Mouse (Mus musculus): ENCODE results near the gene Olfr45. TPM values are rescaled to one million over a fixed set of nuclear protein-coding genes. Genes with fewer than 3 reads are reported as not detected.
"Not testable (repeated sequence)": the region's sequence is repeated elsewhere in the genome, so short reads cannot be mapped to it uniquely, and the experiment has no call there.

Gene Olfr45
- polyA plus RNA-seq (2015; fragmentation: Nextera tagmentation; extraction: Ambion mirVana) = not detected in 2 replicates

DNA sequence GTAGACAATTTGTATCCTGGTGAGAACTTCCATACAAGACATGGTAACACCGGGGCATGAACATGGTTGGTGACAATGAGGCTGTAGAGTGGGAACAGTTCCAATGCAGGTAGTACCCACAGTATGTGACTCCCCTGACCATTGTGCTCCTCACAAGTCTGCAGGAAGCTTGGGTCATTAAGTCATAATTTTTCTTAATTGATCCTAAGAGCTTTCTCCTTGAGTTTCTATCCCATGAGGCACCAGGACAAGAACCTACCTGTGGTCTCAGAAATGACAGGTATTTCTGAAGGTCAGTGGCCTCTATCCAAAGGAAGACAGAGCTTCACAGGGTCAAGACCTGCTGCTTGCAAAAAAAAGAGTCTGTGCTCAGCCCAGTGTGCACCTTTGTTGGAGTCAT is at the start of gene Olfr45:
Gene Olfr45, plus strand, starts transcription at position 301 of the 400 bp plus-strand sequence.
- Histone ChIP-seq H3K27me3 (replicated peaks) (no peaks in the 10 kb centered on the region), H3K4me3 (no peak within 1 kb of the TSS), H3K9ac (no peak within 1 kb of the TSS), H3K4me2 (no peak within 1 kb of the TSS), H3K27ac (replicated peaks) (no peak within 1 kb of the TSS), H3K4me1 (no peaks in the 10 kb centered on the region), H3K9me3 (peaks cover 3% of the 10 kb centered on the region; the same call in 1 of the 2 replicates), H3K36me3 (no peaks in the 10 kb centered on the region)
- WGBS = 79% methylated on average over 1 of the region's 1 CpGs
- ATAC-seq (ENCODE audit: extremely low read depth, insufficient number of reproducible peaks, low FRiP score, low TSS enrichment) = no peak

DNA sequence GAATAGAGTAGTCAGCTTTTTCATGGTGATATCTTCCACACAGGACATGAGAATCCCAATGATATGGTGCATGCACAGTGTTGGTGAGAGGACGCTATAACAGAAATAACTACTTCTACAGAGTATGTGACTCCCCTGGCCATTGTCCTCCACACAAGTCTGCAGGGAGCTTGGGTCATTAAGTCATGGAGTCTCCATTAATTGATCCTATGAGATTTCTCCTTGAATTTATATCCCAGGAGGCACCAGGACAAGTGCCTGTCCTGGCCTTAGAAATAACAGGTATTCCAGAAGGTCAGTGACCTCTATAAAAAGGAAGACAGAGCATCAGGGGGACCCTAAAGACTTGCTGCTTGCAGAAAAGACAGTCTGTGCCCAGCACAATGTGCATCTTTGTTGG is 35.6 kb upstream of the Olfr45 start, which contains the start of gene Olfr53:
Gene Olfr53, plus strand, starts transcription at position 301 of the 400 bp plus-strand sequence.
- Histone ChIP-seq H3K4me3 (no peak within 1 kb of the TSS), H3K36me3 (no peaks in the 10 kb centered on the region), H3K9ac (no peak within 1 kb of the TSS), H3K4me2 (no peak within 1 kb of the TSS), H3K27ac (replicated peaks) (no peak within 1 kb of the TSS), H3K4me1 (no peaks in the 10 kb centered on the region), H3K27me3 (replicated peaks) (no peaks in the 10 kb centered on the region), H3K9me3 (no peaks in the 10 kb centered on the region; the same call in 1 of the 2 replicates)
- 76% methylated on average over 1 of the region's 1 CpGs for WGBS
- no peak for ATAC-seq (ENCODE audit: extremely low read depth, insufficient number of reproducible peaks, low FRiP score, low TSS enrichment)

DNA sequence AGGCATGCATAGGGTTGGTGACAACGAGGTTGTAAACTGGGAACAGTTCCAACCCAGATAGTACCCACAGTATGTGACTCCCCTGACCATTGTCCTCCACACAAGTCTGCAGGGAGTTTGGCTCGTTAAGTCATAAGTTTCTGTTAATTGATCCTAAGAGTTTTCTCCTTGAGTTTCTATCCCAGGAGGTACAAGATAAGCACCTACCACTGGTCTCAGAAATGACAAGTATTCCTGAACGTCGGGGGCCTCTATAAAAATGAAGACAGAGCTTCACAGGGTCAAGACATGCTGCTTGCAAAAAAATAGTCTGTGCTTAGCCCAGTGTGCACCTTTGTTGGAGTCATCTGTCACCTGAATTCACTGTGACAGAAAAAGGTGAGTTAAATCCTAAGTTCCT is 22.1 kb upstream of the Olfr45 start, which contains the start of gene Olfr539:
Gene Olfr539, plus strand, starts transcription at position 301 of the 400 bp plus-strand sequence.
- H3K4me3 ChIP-seq = no peak within 1 kb of the TSS
- H3K4me2 ChIP-seq = no peak within 1 kb of the TSS
- WGBS = 60% methylated on average over 4 of the region's 4 CpGs
- no peaks in the 10 kb centered on the region for H3K27me3 ChIP-seq (replicated peaks)
- no peak within 1 kb of the TSS for H3K27ac ChIP-seq (replicated peaks)
- no peaks in the 10 kb centered on the region for H3K4me1 ChIP-seq
- H3K9ac ChIP-seq = no peak within 1 kb of the TSS
- no peaks in the 10 kb centered on the region for H3K9me3 ChIP-seq
- no peaks in the 10 kb centered on the region for H3K36me3 ChIP-seq
- ATAC-seq (ENCODE audit: extremely low read depth, insufficient number of reproducible peaks, low FRiP score, low TSS enrichment) = no peak

DNA sequence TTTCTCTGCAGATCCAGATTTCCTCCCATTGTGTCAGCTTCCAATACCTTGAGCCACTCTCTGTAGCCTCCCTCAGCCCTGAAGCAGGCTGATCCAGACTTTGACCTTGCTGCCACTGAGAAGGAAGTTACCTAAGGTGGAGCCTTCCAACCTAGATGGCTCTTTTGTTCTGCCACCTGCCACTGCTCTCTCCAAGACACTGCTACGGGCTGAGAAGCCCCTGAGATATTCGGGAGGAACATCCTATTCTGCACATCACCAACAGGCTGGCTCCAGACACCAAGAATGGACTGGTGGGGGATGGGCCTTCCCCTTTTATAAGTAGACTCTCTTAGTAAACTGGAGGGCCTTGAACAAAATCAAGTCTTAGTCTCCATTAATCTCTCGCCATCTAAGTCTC is 11.1 kb upstream of the Olfr45 start:
- not testable (repeated sequence) for H3K9me3 ChIP-seq; H3K27me3 ChIP-seq (replicated peaks); H3K4me1 ChIP-seq; H3K4me2 ChIP-seq; H3K36me3 ChIP-seq; H3K4me3 ChIP-seq; H3K27ac ChIP-seq (replicated peaks); ATAC-seq (ENCODE audit: extremely low read depth, insufficient number of reproducible peaks, low FRiP score, low TSS enrichment); H3K9ac ChIP-seq
- WGBS = 65% methylated on average over 3 of the region's 3 CpGs

DNA sequence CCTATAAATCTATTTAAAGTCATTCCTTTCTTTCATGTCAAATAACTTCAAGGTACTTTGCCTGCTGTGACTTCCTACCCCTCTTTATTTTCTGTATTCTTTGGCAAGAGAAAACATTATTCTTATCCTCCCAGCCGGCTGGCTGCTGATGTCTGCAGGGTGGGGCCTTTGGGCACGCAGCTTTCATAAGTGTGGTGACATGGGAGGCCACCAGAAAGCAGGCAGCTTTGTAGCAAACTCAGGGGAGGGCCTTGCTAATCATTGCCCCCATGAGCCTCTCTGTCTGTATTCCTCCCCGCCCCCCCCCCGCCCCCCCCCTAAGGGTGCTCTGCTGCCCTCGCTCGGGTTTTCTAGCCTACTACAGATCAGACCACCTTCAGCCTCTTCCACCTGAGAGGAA is 5.9 kb upstream of the Olfr45 start:
- Histone ChIP-seq H3K9ac (no peak overlapping the region), H3K27ac (replicated peaks) (no peak overlapping the region), H3K4me1 (no peaks in the 10 kb centered on the region), H3K27me3 (replicated peaks) (no peaks in the 10 kb centered on the region), H3K9me3 (peaks cover 3% of the 10 kb centered on the region; the same call in 1 of the 2 replicates), H3K4me2 (peak overlapping the region; percentile 47), H3K36me3 (no peaks in the 10 kb centered on the region), H3K4me3 (peak overlapping the region; percentile 6; the same call in 1 of the 2 replicates)
- under 1% methylated on average over 6 of the region's 6 CpGs for WGBS
- no peak for ATAC-seq (ENCODE audit: extremely low read depth, insufficient number of reproducible peaks, low FRiP score, low TSS enrichment)

DNA sequence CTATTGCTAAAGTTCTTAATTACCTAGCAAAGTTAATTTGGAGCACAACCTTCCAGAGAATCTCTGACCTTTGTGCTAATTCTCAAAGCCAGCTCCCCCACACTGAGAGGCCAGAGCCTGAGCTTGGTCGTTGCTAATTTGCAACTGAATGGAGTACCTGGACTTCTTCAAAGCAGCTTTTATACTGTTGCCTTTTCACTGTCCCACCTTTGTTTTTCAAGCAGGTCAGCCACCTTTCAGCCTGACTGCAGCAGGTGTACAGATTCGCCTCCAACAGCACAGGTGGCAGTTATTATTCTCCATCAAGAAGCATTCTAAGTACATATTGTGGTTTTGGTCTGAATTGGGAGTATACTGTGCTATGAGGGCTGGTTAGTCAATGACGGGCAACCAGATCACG is 2.2 kb upstream of the Olfr45 start:
- not testable (repeated sequence) for ATAC-seq (ENCODE audit: extremely low read depth, insufficient number of reproducible peaks, low FRiP score, low TSS enrichment); H3K36me3 ChIP-seq; H3K27ac ChIP-seq (replicated peaks); H3K4me1 ChIP-seq; H3K27me3 ChIP-seq (replicated peaks); H3K4me3 ChIP-seq; H3K9me3 ChIP-seq; H3K9ac ChIP-seq; H3K4me2 ChIP-seq
- WGBS = 52% methylated on average over 4 of the region's 4 CpGs

DNA sequence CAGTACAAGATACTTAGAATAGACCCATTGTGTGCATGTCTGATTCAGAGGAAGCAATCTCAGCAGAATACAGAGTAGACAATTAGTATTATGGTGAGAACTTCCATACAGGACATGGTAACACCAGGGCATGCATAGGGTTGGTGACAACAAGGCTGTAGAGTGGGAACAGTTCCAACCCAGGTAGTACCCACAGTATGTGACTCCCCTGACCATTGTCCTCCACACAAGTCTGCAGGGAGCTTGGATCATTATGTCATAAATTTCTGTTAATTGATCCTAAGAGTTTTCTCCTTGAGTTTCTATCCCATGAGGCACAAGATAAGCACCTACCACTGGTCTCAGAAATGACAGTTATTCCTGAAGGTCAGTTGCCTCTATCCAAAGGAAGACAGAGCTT is 15.2 kb downstream of the Olfr45 start, which contains the start of gene Olfr541:
Gene Olfr541, plus strand, starts transcription at position 301 of the 400 bp plus-strand sequence.
- Histone ChIP-seq H3K27me3 (replicated peaks) (no peaks in the 10 kb centered on the region), H3K27ac (replicated peaks) (no peak within 1 kb of the TSS), H3K9me3 (no peaks in the 10 kb centered on the region), H3K4me2 (no peak within 1 kb of the TSS), H3K4me1 (no peaks in the 10 kb centered on the region), H3K9ac (no peak within 1 kb of the TSS), H3K4me3 (no peak within 1 kb of the TSS), H3K36me3 (no peaks in the 10 kb centered on the region)
- ATAC-seq (ENCODE audit: extremely low read depth, insufficient number of reproducible peaks, low FRiP score, low TSS enrichment) = no peak

DNA sequence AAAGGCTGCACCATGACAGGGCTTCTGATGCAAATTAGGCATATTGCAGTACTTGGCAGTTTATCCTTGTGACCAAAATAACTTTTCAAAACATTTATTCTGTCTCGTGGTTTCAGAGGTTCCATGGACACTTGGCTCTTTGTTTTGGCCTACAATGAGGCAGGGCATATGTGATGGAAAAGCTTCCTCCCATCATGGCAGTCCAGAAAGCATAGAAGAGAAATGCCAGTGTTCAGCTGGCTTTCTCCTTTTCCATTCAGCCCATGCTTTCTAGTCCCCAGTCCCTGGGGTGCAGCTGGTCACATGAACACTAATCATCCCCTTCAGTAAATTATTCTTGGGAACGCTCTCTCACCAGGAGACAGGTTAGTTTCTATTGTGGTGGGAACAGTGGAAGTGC is 24.6 kb downstream of the Olfr45 start:
- no peaks in the 10 kb centered on the region for H3K36me3 ChIP-seq
- no peak overlapping the region for H3K27ac ChIP-seq (replicated peaks)
- 62% methylated on average over 2 of the region's 2 CpGs for WGBS
- no peaks in the 10 kb centered on the region for H3K27me3 ChIP-seq (replicated peaks)
- H3K4me1 ChIP-seq = no peaks in the 10 kb centered on the region
- H3K9me3 ChIP-seq = no peaks in the 10 kb centered on the region
- H3K9ac ChIP-seq = no peak overlapping the region
- H3K4me2 ChIP-seq = no peak overlapping the region
- H3K4me3 ChIP-seq = no peak overlapping the region
- no peak for ATAC-seq (ENCODE audit: extremely low read depth, insufficient number of reproducible peaks, low FRiP score, low TSS enrichment)

DNA sequence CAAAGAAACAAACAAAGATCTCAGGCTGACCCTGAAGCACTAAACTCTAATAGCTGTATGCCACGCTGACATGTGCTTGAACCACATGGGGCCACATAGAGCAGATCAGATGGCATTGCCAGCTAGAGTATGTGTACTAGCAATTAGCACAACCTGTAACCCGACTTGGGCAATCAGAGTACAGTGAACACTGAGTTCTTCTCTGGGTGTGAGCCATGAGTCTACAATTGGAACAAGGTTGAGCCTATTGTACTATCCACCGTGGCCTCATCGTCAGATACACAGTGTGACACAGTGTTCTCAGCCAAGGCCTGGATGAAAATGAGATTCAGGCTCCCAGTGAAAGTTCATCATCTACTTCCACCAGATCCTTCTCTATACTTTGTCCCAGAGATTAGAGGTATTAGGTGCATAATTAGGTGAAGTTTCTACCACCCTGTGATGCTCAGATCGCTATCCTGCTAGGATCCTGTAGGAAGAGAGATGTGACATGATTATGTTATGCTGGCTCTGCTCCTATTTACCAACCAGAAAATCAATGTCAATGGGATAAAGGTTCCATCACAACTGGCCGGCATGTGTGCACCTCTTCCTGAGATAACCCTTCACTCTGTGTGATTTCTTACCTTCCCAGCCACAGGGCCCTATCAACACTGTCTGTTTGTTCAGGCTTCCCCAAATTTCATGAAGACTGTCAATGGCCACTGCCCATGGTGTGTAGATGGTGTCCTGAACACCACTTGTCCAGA is 26.0 kb downstream of the Olfr45 start:
- no peak overlapping the region for H3K4me2 ChIP-seq
- no peak overlapping the region for H3K27ac ChIP-seq (replicated peaks)
- H3K9me3 ChIP-seq = no peaks in the 10 kb centered on the region
- no peak for ATAC-seq (ENCODE audit: extremely low read depth, insufficient number of reproducible peaks, low FRiP score, low TSS enrichment)
- 73% methylated on average over 6 of the region's 6 CpGs for WGBS
- no peaks in the 10 kb centered on the region for H3K36me3 ChIP-seq
- no peak overlapping the region for H3K9ac ChIP-seq
- no peaks in the 10 kb centered on the region for H3K4me1 ChIP-seq
- no peak overlapping the region for H3K4me3 ChIP-seq
- no peaks in the 10 kb centered on the region for H3K27me3 ChIP-seq (replicated peaks)

DNA sequence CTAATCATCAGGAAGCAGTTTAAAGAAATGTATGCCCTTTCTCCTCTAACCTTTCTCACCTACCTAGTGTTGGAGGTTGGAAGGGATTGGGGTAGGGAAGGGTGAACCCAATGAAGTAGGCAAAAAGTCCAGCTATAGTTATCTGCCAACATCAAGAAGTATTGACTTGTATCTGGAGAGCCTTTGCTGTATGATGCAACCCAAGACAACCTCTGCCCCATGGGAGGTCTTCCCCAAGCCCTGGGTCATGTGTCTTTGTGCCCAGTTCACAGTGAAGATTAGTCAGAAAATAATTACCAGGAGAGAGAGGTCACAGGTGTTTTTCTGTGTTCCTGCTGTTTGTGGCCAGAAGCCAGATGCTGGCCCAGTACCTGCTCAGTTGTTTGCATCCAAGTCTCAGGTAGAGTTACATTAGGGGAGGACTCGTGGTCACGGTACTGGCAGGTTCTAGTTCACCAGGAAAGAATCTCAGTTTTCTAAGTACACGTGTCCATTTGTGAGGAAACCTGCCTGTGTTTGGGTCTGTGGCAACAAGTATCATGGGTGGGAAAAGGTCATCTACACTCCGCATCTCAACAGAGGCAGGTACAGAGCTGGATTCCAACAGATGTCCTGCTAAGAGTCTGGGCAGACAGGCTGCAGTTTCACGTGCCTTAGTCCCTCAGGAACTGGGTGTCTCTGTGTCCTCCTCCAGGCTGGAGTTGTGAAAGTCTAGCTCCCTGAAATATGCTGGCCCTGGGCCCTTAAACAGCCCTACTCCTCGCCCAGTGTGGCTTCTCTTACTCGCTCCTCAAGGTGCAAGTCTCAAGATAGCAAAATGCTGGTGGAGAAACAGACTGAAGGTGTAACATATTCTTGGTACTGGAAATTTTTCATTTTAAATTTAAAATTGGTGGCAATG is 35.7 kb downstream of the Olfr45 start:
- Histone ChIP-seq H3K9me3 (no peaks in the 10 kb centered on the region), H3K4me3 (no peak overlapping the region), H3K4me1 (no peaks in the 10 kb centered on the region), H3K36me3 (no peaks in the 10 kb centered on the region), H3K4me2 (no peak overlapping the region), H3K9ac (no peak overlapping the region), H3K27me3 (replicated peaks) (no peaks in the 10 kb centered on the region), H3K27ac (replicated peaks) (no peak overlapping the region)
- 71% methylated on average over 7 of the region's 7 CpGs for WGBS
- no peak for ATAC-seq (ENCODE audit: extremely low read depth, insufficient number of reproducible peaks, low FRiP score, low TSS enrichment)

DNA sequence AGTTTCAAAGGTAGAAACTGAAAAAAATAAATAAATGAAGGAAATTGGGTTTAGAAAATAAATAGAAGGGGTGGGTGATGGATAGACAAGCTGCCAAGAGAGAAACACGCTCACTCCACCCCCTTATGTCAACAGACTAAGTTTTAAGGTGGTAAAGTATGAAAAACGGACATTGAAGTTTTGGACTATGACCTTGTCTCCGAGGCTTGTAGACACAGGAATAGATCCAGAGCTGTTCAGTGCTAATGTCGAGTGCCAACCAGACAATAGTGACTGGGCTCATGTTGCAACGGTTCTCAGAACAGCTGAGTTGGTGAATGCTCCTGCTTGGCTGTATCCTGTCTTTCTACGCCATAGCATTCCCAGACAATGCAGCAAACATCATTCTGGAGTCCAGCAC is 39.3 kb downstream of the Olfr45 start:
- Histone ChIP-seq H3K27ac (replicated peaks) (no peak overlapping the region), H3K36me3 (no peaks in the 10 kb centered on the region), H3K4me1 (no peaks in the 10 kb centered on the region), H3K4me3 (no peak overlapping the region), H3K9me3 (no peaks in the 10 kb centered on the region), H3K9ac (no peak overlapping the region), H3K27me3 (replicated peaks) (no peaks in the 10 kb centered on the region), H3K4me2 (no peak overlapping the region)
- no peak for ATAC-seq (ENCODE audit: extremely low read depth, insufficient number of reproducible peaks, low FRiP score, low TSS enrichment)
- 62% methylated on average over 6 of the region's 6 CpGs for WGBS

Measured in heart, embryonic 13.5 days (tissue).